Mouse (Mus musculus) gastrocnemius, postnatal 10 days (tissue): ENCODE measurements around the gene Tmem129. TPM values are rescaled to one million over a fixed set of nuclear protein-coding genes. Genes with fewer than 3 reads are reported as not detected.

ENCODE experiments used
- DNase-seq: peaks from one replicate; pipeline ENCODE4 v3.0.0; 2021; ENCODE audit warnings: mixed read lengths
- total RNA-seq, 2 experiments: library from RNA; stranded (reverse); gene quantifications; 2 replicates each; pipeline ENCODE4 v1.2.3; 2021

Gene Tmem129
- total RNA-seq, 2 experiments from 2014 or later, result 16.0 to 17.7 TPM

DNA sequence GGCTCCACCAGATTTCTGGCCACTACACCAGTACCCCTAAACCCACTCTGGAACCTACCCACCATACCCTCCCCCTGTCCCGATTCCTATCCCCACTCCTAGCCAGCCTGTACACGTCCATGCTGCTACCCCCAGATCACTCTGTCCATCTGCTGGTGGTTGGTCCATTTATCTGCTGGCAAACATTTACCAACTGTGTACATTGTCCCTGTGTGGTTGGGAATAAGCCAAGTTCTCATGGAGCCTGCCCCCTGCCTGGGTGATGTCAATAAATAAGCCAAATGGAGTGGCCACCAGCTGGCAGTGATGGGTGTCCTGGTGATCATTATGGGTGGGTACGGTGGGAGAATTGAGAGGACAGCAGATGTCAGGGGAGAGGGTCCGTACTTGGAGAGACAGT is 28.9 kb upstream of the Tmem129 start:
- DNase-seq, result no peak

DNA sequence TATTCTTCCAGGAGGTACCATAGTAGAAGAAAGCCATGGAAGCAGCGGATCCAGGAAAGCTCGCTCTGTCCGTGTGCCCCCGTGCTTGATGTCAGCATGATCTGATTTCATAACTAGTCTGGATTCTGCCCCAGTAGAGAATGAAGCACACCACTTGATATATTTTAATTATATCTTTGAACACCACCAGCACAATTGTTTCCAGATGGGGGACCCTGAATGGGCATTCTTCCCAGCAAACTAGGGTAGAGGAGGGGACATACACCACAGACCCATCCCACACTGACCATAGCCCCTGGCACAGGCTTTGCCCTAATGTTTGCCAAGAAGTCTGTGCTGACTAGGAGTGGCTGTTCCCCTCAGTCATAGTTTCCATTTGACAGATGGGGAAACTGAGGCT is 26.7 kb upstream of the Tmem129 start:
- DNase-seq, result no peak

DNA sequence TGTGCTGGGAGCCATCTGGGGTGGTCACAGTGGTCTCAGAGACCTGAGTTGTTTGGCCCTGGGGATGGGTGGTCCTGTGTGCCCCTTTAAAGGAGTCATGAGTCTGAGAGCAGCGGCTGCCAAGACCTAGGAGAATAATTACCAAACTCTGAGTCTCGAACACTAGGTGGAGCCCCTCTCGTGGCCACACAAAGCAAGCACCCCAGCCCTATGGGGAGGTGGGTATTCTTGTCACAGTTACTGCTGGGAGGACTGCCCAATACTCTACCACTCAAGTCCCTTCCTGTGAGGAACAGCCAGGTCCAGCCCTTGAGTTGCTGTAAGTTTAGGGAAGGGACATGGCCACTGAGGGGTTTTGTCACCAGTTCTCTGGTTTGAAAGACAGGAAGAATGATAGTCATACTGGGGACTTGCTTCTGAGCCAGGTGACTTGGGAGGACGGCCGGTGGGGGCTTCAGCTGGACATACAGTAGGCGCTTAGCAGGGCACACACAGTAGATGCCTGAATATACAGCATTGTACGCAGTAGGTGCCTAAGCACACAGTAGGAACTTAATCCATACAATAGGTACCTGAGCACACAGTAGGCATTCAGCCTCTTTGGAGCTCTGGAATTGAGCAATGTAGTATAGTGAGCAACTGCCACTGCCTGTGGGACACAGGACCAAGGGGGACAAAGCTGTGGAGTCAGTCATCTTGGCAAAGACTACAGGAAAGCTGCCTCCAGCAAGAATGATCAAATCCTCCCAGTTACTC is 25.9 kb upstream of the Tmem129 start:
- no peak for DNase-seq

DNA sequence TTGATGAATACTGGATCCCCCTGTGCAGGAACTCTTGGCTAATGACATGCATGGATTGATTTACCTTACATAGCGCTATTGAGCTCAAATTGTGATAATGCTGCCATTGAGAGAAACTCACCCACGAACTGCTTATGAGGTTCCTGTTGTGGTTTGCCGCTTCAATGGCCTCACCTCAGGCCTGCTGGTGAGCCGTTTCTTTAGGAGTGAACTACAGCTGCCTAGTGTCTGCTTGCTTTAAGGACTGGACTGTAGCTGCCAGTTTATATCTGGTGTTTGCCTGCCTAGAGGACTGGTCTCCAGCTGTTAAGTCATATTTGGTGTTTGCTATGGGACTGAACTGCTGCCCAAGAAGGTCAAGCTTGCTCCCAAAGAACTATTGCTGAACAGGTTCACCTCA is 24.7 kb upstream of the Tmem129 start:
- no peak for DNase-seq

DNA sequence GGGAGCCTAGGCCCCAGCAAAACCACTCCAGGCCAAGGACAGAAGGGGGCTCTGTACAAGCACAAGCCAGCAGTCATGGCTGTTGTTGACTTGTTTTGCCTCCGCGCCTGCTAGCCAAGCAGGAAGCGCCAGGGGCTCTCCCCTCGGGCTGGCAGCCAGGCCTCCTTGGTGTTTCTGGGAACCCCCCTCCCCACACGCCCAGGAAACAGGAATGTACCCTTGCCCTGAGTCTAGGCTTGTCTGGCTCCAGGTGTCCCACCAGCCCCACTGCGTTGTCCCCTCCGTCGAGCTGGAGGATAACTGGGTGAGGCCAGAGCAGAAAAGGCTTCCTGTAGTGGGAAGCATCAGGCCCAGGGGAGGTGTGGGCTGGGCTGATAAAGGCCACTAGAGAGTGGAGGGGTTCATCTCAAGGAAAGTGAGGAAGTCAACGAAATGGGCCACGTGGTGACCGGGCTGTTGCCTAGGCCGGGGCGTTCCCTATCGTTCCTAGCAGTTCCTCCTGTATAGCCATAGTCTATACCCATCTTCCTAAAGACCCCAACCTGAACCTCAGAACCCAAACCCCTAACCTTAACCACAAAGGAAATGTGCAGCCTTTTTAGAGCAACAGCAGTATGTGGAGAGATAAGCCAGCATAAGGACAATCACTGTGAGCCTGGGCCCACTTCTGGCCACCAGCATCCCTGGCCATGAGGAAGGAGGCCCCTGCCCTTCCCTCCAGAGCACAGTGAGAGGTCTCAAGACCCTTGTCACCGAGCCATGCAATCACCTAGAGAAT is 23.6 kb upstream of the Tmem129 start:
- no peak for DNase-seq

DNA sequence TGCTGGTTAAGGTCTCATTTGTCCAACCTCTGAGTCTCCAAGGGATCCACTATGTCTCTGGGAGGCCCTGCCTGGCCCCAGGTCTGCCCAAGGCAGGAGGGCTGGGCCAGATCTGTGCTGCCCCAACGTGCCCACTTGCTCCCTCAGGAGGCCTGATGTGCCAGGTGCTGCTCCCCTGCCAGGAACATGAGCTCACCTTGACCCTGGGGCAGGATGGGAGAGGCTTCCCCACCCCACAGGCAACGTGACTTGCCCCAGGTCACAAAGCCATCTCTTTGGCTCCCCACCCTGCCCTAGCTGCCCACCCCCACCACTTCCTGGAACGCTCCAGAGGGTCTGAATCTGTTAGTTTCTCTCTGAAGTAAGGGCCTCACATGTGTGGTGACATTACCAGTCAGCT is 22.8 kb upstream of the Tmem129 start:
- no peak for DNase-seq

DNA sequence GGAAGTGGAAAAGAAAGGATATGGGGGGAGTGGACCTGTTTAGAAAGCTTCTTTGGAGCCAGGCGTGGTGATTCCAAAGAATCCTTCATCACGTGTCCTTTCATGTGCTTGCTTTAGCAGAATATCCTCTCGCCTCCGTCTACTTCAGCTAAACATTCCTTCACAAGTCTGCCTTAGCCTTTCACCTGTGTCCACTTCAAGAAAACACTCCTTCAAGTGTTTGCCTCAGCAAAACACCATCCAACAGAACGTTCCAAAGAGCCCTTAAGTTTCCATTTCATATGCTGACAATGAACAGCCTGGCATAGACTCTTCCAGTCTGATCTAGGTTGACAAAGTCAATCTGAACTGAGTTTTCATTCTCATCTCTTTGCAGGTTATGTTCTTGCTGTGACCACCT is 20.0 kb upstream of the Tmem129 start:
- DNase-seq, result no peak

DNA sequence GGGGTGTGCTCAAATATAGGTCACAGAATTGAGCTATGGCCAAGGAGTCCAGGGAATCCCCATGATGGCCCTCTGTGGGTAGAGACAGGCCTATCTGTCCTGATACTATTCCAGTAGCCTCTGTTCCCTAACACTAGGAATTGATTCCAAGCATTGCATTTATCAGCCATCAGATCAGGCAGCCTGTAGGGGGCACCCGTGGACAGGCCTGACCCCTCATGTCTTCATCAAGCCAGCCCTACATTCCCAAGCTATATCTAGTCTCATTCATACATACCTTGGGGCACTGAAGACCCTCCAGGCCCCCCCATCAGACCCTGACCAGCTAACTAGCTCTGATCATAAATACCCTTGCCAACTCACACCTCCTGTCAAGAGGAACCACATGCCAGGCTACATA is 17.7 kb upstream of the Tmem129 start:
- DNase-seq, result peak; percentile 72

DNA sequence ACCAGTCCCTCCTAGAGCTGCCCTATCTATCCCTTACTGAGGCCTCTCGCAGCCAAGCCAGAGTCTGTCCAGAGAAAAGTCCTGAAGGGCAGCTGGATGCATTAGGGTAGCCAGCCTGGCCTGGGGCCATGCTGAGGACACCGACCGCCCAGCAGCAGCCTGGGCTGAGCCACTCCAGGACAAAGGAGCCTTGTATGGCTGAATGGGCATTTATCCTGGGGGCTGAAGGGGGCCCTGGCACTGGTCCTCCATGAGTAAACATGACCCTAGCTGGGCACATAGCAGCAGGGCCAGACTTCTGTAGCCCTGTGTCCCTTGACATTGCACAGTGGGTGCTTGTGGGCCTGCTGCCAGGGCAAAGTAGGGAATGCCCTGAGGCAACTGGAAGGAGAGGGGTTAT is 16.2 kb upstream of the Tmem129 start:
- DNase-seq, result peak; percentile 47

DNA sequence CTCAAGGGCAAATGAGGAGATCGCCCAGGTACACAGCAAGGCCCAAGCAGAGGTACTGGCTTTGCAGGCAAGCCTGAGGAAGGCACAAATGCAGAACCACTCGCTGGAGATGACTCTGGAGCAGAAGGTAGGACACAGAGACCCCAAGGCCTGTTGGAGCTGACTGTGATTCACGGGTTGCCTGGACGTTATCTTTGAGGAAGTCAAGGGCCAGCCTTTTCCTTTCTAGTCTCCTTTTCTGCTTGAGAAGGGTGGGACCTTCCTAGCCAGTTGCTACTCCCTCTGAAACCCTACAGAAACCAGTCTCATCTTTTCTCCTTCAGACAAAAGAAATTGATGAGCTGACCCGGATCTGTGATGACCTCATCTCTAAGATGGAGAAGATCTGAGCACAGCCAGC is 13.4 kb upstream of the Tmem129 start:
- no peak for DNase-seq

DNA sequence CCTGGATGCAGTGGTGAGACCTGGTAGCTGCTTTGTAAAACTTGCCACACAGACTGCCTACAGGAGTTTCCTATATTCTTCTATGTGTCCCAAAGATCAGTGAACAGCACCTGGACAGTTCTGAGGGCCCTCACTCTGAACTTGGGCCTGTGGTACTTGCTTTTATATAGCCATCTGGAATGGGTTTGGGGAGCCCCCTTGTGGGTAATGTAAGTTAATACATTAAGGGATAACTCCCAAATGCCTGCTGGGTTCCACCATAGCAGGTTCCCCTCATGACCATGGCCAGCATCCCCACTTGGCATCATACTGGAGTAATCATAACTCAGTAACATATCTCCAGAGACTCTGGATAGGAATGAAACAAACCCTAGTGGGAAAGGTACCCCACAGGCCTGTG is 10.0 kb upstream of the Tmem129 start:
- DNase-seq, result no peak

DNA sequence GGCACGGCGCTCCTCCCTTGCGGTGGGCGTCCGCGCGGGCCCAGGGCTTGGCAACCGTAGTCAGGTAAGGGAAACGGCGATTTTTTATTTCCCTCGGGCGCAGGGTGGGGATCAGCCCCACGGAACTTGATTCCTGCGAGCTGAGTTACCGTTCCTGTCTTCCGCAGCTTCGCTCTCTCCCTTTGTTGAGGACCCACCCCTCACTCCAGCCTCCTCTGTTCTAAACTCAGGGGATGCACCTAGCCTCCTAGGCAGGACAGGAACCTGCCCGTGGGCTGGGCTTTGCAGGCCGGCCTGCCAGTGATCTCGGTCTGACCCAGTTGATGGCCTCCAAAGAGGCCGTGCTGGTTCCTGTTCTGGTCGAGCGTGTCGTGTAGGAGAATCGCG is 441 bp upstream of the Tmem129 start:
- no peak for DNase-seq

DNA sequence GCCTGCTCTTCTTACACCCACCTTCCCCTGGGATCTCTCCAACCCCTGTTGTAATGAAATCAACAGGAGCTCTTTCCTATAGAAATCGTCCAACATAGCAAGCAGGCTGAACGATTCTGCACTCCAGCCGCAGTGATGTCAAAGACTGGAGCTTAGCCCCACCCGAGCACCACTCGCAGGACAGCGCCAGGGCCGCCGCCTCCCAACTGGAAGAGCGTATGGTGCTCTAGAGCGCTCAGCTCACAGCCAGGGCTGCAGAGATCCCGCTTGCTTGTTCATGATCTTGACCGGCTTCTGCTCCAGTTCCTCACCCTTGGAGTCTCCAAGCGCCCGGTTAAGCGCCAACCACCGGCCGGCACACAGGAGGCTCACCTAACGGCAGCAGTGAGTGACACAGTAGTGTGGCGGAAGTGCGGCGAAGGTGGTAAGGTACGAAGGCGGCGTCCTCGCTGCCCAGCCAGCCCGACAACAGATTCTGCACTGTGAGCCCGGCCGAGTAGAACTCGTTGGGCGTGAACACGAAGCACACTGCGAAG is 897 bp downstream of the Tmem129 start:
- DNase-seq, result no peak

DNA sequence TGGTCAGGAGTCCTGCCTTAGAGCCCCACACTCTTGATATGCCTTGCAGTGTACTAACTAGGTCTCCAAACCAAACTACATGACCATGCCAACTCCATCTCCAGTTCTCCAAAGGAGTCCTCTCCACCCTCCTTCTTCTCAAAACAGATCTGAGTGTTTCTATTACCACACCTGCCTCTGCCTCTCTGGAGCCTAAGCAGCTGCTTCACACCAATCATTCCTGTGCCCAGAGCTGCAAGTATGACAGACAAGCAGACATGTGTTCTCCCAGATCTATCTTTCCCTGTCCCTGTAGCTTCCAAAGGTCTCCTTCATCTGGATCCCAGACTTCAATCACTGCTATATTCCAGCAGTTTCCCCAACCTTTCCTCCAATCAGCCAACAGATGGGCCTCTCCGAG is 1.5 kb downstream of the Tmem129 start:
- no peak for DNase-seq

DNA sequence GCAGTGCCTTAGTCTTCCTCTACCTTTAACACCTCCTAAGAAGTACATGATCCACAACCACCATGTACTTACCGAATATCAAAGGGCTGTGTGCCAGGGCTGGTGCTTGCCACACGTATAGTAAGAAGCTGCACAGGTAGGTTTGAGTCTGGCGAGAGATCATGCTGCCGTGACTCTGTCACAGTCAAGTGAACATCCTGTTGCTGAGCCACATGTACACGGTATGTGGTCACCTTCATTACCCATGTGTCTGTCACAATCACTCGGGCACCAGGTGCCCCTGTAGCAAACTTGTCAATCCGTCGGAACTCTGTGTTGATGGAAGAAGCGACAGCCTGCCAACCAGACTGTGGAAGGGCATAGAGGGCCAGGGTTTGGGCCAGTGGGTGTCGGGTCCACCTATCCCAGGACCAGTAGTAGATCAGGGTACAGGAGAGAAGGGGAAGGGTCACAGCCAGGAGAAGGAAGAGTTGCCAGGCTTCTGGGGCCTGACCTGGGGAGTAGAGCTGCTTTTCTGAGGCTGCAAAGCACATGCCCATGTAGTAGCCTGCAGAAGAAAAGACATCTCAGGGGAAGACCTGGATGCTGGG is 2.9 kb downstream of the Tmem129 start:
- DNase-seq, result no peak

DNA sequence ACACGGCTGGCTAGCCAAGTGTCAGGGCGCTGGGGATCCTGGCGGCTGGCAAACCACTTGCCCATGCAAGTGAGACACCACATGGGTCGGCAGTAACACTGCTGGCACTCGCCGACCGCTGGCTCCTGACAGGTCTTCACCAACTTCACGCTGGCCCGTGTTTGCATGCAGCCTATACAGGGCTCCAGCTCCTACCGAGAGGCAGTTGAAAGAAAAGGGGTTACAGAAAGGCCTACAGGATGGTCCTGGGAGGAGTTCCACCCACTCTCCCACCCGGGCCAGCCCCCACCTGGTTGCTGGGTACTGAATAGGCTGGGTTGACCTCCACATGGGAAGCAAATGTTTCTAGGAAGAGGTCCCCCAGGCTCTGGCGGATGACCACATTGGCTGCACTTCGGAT is 3.8 kb downstream of the Tmem129 start:
- DNase-seq, result peak; percentile 17

DNA sequence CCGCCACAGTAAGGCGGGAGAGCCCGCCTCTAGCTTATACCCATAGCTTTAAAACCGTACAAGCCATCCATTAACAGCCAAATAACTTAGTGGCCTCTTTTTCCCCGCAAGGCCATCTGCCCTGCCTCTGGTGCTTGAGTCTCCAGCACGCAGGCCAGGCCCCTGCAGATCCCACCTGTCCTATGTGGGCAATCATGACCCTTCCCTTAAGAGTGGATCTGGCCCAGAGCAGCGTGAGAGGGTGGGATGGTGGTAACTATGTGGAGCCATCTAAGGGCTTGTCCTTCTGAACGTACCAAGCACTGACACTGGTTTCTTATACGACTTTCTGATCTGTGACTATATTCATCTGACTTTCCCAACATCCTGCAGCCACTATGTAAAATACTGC is 5.4 kb downstream of the Tmem129 start:
- no peak for DNase-seq

DNA sequence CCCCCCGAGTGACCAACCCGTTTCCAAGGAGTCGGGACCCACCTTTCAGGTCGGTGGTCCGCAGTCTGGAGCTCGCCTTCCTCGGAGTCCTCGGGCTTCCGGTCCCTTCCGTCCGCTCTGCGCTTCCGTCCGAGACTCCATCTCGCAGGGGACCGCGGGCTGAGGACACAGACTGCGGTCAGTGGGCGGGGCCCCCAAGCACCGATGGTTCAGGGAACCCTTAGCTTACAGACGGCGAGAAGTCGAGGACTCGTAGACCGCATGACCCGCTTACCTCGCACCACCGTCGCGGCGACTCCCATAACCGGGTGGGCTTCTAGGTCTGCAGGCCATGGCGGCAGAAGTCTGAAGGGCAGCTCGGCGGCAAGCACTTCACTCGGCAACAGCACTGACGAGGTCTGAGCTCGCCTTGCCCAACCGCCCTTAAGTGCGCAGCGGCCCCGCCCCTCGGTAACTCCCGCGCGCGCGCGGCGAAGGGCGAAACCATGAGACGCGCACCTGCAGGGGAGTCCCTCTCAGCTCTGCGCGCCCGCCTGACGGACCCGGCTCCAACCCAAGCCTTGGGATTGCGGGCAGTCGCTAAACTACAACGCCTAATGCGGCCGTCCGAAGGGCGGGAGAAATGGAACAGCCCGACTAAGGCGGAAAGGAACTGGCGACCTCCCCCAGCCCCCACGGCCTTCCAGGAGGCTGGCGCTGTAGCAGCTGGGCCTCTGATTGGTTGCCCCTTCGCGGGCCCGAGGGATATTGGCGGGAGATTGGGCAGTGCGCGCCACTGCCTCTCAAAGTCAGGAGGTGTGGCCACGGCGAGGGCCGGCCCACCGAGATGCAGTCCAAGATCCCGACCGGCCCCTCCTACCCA is 6.1 kb downstream of the Tmem129 start, which contains the start of gene Slbp:
Gene Slbp (minus strand): TSS at position 654 of the 862 bp plus-strand sequence.
- DNase-seq, result peak; percentile 93

DNA sequence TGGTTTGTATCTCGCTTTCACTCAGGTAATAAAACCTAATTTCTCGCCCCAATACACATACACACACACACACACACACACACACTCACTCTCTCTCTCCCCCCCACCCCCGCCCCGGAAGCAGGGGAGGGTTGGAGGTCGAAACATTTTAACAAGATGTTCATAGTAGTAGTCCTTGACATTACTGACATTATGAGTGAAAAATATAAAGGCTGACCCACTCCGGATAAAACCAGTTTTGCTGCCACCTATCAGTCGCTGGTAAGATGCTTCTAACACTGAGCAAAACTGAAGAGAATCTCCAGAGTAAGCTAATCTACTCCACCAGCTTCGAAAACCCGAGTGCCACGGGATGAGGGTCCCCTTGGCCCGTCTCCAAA is 6.7 kb downstream of the Tmem129 start:
- no peak for DNase-seq

DNA sequence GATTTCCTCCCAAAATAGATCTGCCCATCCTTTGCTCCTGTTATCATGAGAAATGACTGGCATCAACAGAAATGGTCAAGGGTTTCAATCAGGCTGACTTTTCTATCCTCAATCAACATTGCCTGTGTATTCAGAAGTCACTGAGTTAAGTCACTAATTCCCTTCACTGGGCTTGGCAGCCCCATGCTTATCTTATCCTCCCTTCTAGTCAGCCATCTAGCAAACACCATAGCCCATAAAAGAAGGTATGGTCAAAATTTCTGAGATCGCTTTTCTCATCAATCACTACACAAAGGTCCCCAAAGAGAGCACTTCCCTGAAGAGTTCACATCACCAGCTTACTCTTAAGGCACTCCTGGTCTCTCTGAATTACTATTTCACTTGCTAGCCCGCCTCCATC is 7.2 kb downstream of the Tmem129 start:
- no peak for DNase-seq

DNA sequence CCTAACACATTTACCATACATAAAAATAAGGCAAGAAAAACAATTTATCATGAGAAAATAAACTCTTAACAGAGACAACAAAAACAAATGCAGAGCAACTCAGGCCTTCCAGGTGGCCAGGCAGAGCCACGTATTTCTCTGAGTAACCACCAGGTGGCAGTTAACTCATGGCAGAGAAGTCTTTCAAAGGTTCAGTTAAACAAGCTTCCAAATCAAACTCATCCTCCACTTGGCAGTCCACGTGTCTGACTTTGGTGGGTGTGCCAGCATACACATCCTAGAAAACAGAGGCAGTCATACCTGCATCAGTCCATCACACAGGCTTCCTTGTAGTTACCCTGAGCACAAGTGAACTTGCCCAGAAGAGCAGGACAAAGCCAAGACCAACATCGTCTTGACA is 17.6 kb downstream of the Tmem129 start:
- peak; percentile 14 for DNase-seq

DNA sequence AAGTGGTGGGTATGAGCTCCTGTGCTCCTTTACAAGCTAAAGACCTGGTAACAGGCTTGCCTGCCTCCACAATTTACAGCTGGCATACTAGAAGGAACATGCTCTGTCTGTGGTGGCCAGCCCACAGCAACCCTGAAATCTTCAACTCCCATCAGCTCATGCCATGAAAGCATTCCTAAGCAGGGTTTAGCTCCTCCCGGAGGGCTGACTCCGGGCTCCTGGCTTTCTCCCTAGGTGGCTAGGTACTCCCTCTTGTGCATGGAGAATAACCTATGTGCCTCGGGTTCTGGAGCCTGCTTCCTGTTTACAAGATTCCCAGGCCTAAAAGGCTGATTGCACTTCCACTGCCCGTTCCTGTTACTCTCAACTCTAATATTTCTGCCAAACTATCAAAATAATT is 19.4 kb downstream of the Tmem129 start:
- DNase-seq, result no peak
